Mouse (Mus musculus) cerebellum, adult 2 months (tissue): ENCODE data around the gene A030014E15Rik.

Source experiments
- CTCF ChIP-seq: fragments of 200-500 bp; IDR thresholded peaks from 2 replicates; pipeline ENCODE4 v1.5.1; 2011; ENCODE audit warnings: low read depth, mild to moderate bottlenecking, control low read depth, low read length, moderate library complexity, borderline replicate concordance; ENCODE audit not compliant: insufficient read depth
- POLR2A ChIP-seq: fragments of 200-500 bp; IDR thresholded peaks from 2 replicates; pipeline ENCODE4 v1.6.1; 2011; ENCODE audit warnings: low read length, control low read depth, borderline replicate concordance; ENCODE audit not compliant: insufficient read depth

- TF ChIP-seq CTCF (no peak), POLR2A (no peak)
Measured at GRCm38 (mm10) chr1:82900567-82900966, 24.1 kb upstream of the A030014E15Rik start.
